Mouse (Mus musculus) spleen, adult 2 months (tissue): ENCODE results near the gene Cnot11. TPM values are rescaled to one million over a fixed set of nuclear protein-coding genes. Genes with fewer than 3 reads are reported as not detected.

Experiments used
- DNase-seq, 2 experiments: peaks; one replicate each; pipeline versions ENCODE4 v3.0.0 to v3.0.0-alpha.2; 2012 to 2021; ENCODE audit warnings: low spot score in 2 of 2, low read depth in 1 of 2
- H3K27ac ChIP-seq: fragments of 200-500 bp; 2 replicates; pipeline ENCODE4 v1.5.1; 2012; ENCODE audit warnings: low read length, inconsistent platforms; ENCODE audit not compliant: insufficient read depth
- H3K27me3 ChIP-seq: fragments of 200-500 bp; 2 replicates; pipeline ENCODE4 v1.6.1; 2012; ENCODE audit warnings: mild to moderate bottlenecking, moderate library complexity, low read length, inconsistent platforms; ENCODE audit not compliant: control insufficient read depth, insufficient read depth
- H3K36me3 ChIP-seq: fragments of 200-500 bp; 2 replicates; pipeline ENCODE4 v1.6.1; 2012; ENCODE audit warnings: mild to moderate bottlenecking, low read length, inconsistent platforms; ENCODE audit not compliant: control insufficient read depth, insufficient read depth
- H3K4me1 ChIP-seq: fragments of 200-500 bp; 2 replicates; pipeline ENCODE4 v1.6.1; 2011; ENCODE audit warnings: inconsistent platforms; ENCODE audit not compliant: control insufficient read depth, insufficient read depth, insufficient read length
- H3K4me3 ChIP-seq: fragments of 200-500 bp; 2 replicates; pipeline ENCODE4 v1.5.1; 2011; ENCODE audit warnings: mild to moderate bottlenecking, inconsistent platforms; ENCODE audit not compliant: insufficient read depth, insufficient read length; ENCODE audit errors: extremely low read depth
- CTCF ChIP-seq: fragments of 200-500 bp; IDR thresholded peaks from 2 replicates; pipeline ENCODE4 v1.5.1; 2011; ENCODE audit warnings: mild to moderate bottlenecking, inconsistent platforms; ENCODE audit not compliant: insufficient read depth, insufficient read length, insufficient replicate concordance; ENCODE audit errors: extremely low read depth
- POLR2A ChIP-seq: fragments of 200-500 bp; IDR thresholded peaks from 2 replicates; pipeline ENCODE4 v1.6.1; 2011; ENCODE audit warnings: low read depth, low read length, inconsistent platforms
- WGBS: fragments of 180-500 bp; shearing (Covaris S2); methylation state at CpG from one replicate; pipeline ENCODE4 v1.1.7; 2018; 5-methylcytosine and 5-hydroxymethylcytosine counted together
- polyA plus RNA-seq: library from polyadenylated mRNA; depleted of rRNA; stranded (reverse); fragments of >200 nt; gene quantifications from 2 replicates; pipeline ENCODE4 v1.2.3, GENCODE M21; 2012

Cnot11 gene
- polyA plus RNA-seq, 1 experiment: 11.2 TPM

- H3K36me3 ChIP-seq: no peaks in the 10 kb centered on the region
- H3K27me3 ChIP-seq: no peaks in the 10 kb centered on the region
- H3K27ac ChIP-seq: no peak overlapping the region
- peak; percentile 43; the same call in 1 of the 2 replicates for TF ChIP-seq CTCF
- no peak for TF ChIP-seq POLR2A
- WGBS: 39% methylated on average over 13 of the region's 13 CpGs
- no peak overlapping the region for H3K4me3 ChIP-seq
- 0 out of 2 replicates have a peak, but pooled peaks cover 3% of the 10 kb centered on the region for H3K4me1 ChIP-seq
- DNase-seq: peak; percentile 66 to 67
These were observed 4.4 kb upstream of the Cnot11 start for GRCm38 (mm10) chr1:39530258-39530943.

DNA sequence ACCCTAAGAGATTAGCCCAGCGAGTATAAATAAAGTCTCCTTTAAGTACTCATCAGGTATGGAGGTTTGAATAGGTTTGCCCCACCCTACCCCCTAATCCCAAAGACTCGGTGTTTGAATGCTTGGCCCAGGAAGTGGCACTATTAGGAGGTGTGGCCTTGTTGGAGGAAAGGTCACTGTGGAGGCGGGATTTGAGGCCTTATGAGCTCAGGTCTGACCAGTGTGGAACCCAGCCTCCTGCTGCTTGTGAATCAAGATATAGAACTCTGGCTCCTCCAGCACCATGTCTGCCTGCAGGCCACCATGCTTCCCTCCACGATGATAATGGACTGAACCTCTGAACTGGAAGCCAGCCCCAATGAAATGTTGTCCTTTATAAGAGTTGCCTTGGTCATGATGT, 3.8 kb upstream of the Cnot11 start:
- no peak overlapping the region for H3K27ac ChIP-seq
- WGBS: 92% methylated on average over 4 of the region's 4 CpGs
- H3K4me1 ChIP-seq: 0 out of 2 replicates have a peak, but pooled peaks cover 3% of the 10 kb centered on the region
- H3K36me3 ChIP-seq: no peaks in the 10 kb centered on the region
- no peak overlapping the region for H3K4me3 ChIP-seq
- H3K27me3 ChIP-seq: no peaks in the 10 kb centered on the region
- no peak for DNase-seq
- TF ChIP-seq CTCF (no peak), POLR2A (no peak)

DNA sequence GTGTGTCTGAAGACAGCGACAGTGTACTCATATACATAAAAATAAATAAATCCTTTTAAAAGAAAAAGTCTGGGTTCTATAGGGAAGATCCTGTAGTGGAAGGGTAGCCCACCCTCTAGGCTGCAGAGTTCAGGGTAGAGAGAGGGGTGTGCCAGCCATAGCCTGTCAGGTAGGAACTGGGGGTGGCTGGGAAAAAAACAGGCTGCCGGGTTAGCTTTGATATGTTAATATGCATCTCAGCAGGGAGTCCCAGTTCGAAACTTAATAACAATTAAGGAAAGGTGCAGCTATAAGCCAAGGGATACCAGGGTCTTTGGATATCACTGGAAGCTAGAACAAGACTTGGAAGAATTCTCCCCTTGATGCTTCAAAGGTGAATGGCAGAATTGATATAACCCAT, 875 bp upstream of the Cnot11 start:
- no peak for DNase-seq
- Histone ChIP-seq H3K4me3 (no peak overlapping the region), H3K36me3 (peaks cover 7% of the 10 kb centered on the region), H3K27ac (no peak overlapping the region), H3K27me3 (no peaks in the 10 kb centered on the region), H3K4me1 (peaks cover 5% of the 10 kb centered on the region; the same call in 1 of the 2 replicates)
- TF ChIP-seq POLR2A (no peak), CTCF (no peak)
- 67% methylated on average over 3 of the region's 3 CpGs for WGBS

GRCm38 (mm10) chr1:39535515-39536311, 921 bp downstream of the Cnot11 start:
- Histone ChIP-seq H3K4me1 (peaks cover 5% of the 10 kb centered on the region; the same call in 1 of the 2 replicates), H3K36me3 (peaks cover 19% of the 10 kb centered on the region), H3K27ac (peak overlapping the region; percentile 82), H3K27me3 (no peaks in the 10 kb centered on the region), H3K4me3 (peak overlapping the region; percentile 84)
- DNase-seq: peak; percentile 93 to 98
- WGBS: under 1% methylated on average over 100 of the region's 100 CpGs
- no peak for TF ChIP-seq CTCF
- TF ChIP-seq POLR2A: peak; percentile 55

DNA sequence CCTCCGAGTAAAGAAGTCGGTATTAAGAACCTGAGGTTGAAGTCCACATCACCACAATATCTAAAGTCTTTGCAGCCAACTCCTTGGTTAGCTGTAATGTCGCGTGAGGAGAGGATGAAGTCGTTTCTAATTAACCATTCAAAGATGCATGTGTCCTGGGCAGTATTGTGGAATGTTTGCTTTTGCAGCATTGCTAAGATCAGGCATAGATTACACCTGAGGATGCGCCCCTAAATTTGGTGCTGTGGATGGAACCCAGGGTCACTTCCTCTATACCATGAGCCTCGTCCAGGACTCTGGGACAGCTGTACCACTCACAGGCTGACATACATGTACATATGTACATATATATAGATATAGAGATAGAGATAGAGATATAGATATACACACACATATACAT, 1.9 kb downstream of the Cnot11 start:
- no peak for DNase-seq
- Histone ChIP-seq H3K27ac (no peak overlapping the region), H3K4me3 (peak overlapping the region; percentile 84; the same call in 1 of the 2 replicates), H3K36me3 (peaks cover 21% of the 10 kb centered on the region), H3K27me3 (no peaks in the 10 kb centered on the region), H3K4me1 (peaks cover 5% of the 10 kb centered on the region; the same call in 1 of the 2 replicates)
- 41% methylated on average over 7 of the region's 7 CpGs for WGBS
- TF ChIP-seq CTCF (no peak), POLR2A (no peak)

GRCm38 (mm10) chr1:39537631-39538380, 3.0 kb downstream of the Cnot11 start:
- TF ChIP-seq POLR2A (no peak), CTCF (no peak)
- Histone ChIP-seq H3K27ac (no peak overlapping the region), H3K4me1 (peaks cover 5% of the 10 kb centered on the region; the same call in 1 of the 2 replicates), H3K27me3 (no peaks in the 10 kb centered on the region), H3K36me3 (peaks cover 27% of the 10 kb centered on the region), H3K4me3 (no peak overlapping the region)
- no peak for DNase-seq
- 94% methylated on average over 10 of the region's 10 CpGs for WGBS
